Mouse (Mus musculus) central nervous system, embryonic 18 days (tissue): ENCODE measurements around the gene Serpina3m. TPM values are rescaled to one million over a fixed set of nuclear protein-coding genes. Genes with fewer than 3 reads are reported as not detected.

Experiments
- polyA plus RNA-seq: library from polyadenylated mRNA; depleted of rRNA; stranded (reverse); fragments of >200 nt; gene quantifications from 2 replicates; pipeline ENCODE4 v1.2.3, GENCODE M21; 2012; rRNA removed

The Serpina3m gene
- polyA plus RNA-seq = 0.05 and 5.7 TPM in 2 replicates

GRCm38 (mm10) chr12:104338226-104338625 lies at the start of gene Serpina3m, which contains the start of gene Serpina3k:
Gene Serpina3m (plus strand): TSS chr12:104338486.
Gene Serpina3k (plus strand): TSS chr12:104338486.

DNA sequence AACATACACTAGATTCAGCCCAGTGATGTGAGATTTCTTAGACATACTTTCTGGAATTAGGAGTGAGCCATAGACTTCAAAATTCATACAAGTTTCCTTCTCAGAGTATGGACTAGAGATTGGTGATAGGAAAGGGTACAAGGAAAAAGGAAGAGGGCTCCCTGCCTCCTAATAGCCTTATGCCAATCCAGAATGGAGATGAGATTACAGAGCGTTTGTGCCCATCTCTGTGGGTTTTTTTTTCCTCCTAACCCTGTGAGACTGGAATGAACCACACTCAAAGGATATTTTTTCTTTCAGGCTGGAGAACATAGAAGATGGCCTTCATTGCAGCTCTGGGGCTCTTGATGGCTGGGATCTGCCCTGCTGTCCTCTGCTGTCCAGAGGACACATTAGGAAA lies 24.0 kb upstream of the Serpina3m start, which contains the start of gene Serpina3j:
Serpina3j (plus strand) TSS at position 301 of the 400 bp plus-strand sequence.

GRCm38 (mm10) chr12:104406454-104406885 lies 68.2 kb downstream of the Serpina3m start, which contains the start of gene Serpina3n:
Gene Serpina3n (plus strand): TSS chr12:104406729.

Other genes with a start within 250 kb of the Serpina3m start
- gene Serpina5, start 237.4 kb upstream of the Serpina3m start, polyA plus RNA-seq = not detected in 2 replicates
- gene Serpina3a, start 225.8 kb upstream of the Serpina3m start, polyA plus RNA-seq = not detected in 2 replicates
- gene Serpina3b, start 210.5 kb upstream of the Serpina3m start, polyA plus RNA-seq = not detected in 2 replicates
- gene Serpina3c, start 184.6 kb upstream of the Serpina3m start, polyA plus RNA-seq = 0.60 TPM in 1 of 2 replicates, not detected in the other
- gene Serpina3f, start 123.9 kb upstream of the Serpina3m start, polyA plus RNA-seq = 0.12 and 0.19 TPM in 2 replicates
- 2.0 and 3.6 TPM in 2 replicates for gene Serpina3g, start 102.2 kb upstream of the Serpina3m start, polyA plus RNA-seq
- gene Serpina3i, start 75.4 kb upstream of the Serpina3m start, polyA plus RNA-seq = 0.12 and 0.47 TPM in 2 replicates
- not detected in 2 replicates for gene Serpina3j, start 23.9 kb upstream of the Serpina3m start, polyA plus RNA-seq
- 1.1 TPM in 1 of 2 replicates, not detected in the other for gene Serpina3k, start within 50 bp of the Serpina3m start, polyA plus RNA-seq
- gene Serpina3n, start 68.2 kb downstream of the Serpina3m start, polyA plus RNA-seq = 3.4 and 74.3 TPM in 2 replicates
- gene Gsc, start 134.8 kb downstream of the Serpina3m start, polyA plus RNA-seq = 0.23 and 0.83 TPM in 2 replicates